Mouse (Mus musculus): ENCODE data around the gene Sun5. TPM values are rescaled to one million over a fixed set of nuclear protein-coding genes. Genes with fewer than 3 reads are reported as not detected.
"Not testable (repeated sequence)": the region's sequence is repeated elsewhere in the genome, so short reads cannot be mapped to it uniquely, and the experiment has no call there.

The Sun5 gene
- polyA plus RNA-seq, 1 experiment from 2014 or later = not detected

- H3K36me3 ChIP-seq = no peaks in the 10 kb centered on the region
- WGBS (ENCODE audit: insufficient replicate concordance) = 22% methylated on average over 5 of the region's 5 CpGs
- ATAC-seq (ENCODE audit: low read depth) = no peak
These were observed 17.3 kb downstream of the Sun5 start for GRCm38 (mm10) chr2:153853544-153853943.

GRCm38 (mm10) chr2:153851030-153851360 is 19.9 kb downstream of the Sun5 start:
- H3K27ac ChIP-seq = no peak overlapping the region
- H3K27me3 ChIP-seq = no peaks in the 10 kb centered on the region
- DNase-seq = peak; percentile 9
- WGBS (ENCODE audit: insufficient replicate concordance) = 28% methylated on average over 4 of the region's 4 CpGs
- no peak overlapping the region for H3K4me3 ChIP-seq (replicated peaks)
- no peak overlapping the region for H3K9ac ChIP-seq
- no peak overlapping the region for H3K4me2 ChIP-seq
- no peaks in the 10 kb centered on the region for H3K9me3 ChIP-seq (replicated peaks)
- no peak for ATAC-seq (ENCODE audit: low read depth)
- H3K4me1 ChIP-seq (replicated peaks) = no peaks in the 10 kb centered on the region
- H3K36me3 ChIP-seq = no peaks in the 10 kb centered on the region

More at GRCm38 (mm10) chr2:153853544-153853943, 17.3 kb downstream of the Sun5 start:
- no peak for DNase-seq
- H3K27me3 ChIP-seq = no peaks in the 10 kb centered on the region
- H3K9me3 ChIP-seq (replicated peaks) = no peaks in the 10 kb centered on the region
- H3K4me3 ChIP-seq (replicated peaks) = no peak overlapping the region
- H3K4me1 ChIP-seq (replicated peaks) = no peaks in the 10 kb centered on the region
- H3K9ac ChIP-seq = no peak overlapping the region
- H3K27ac ChIP-seq = no peak overlapping the region
- H3K4me2 ChIP-seq = no peak overlapping the region

GRCm38 (mm10) chr2:153850351-153851029 is 20.4 kb downstream of the Sun5 start:
- 68% methylated on average over 6 of the region's 6 CpGs for WGBS (ENCODE audit: insufficient replicate concordance)

GRCm38 (mm10) chr2:153848389-153848788 is 22.5 kb downstream of the Sun5 start:
- Histone ChIP-seq H3K27ac (no peak overlapping the region), H3K9ac (no peak overlapping the region), H3K4me1 (replicated peaks) (no peaks in the 10 kb centered on the region), H3K4me2 (no peak overlapping the region), H3K9me3 (replicated peaks) (no peaks in the 10 kb centered on the region), H3K36me3 (no peaks in the 10 kb centered on the region), H3K4me3 (replicated peaks) (no peak overlapping the region), H3K27me3 (no peaks in the 10 kb centered on the region)
- 70% methylated on average over 3 of the region's 3 CpGs for WGBS (ENCODE audit: insufficient replicate concordance)
- DNase-seq (no peak), ATAC-seq (ENCODE audit: low read depth) (no peak)

More at GRCm38 (mm10) chr2:153850351-153851029, 20.4 kb downstream of the Sun5 start:
- Histone ChIP-seq H3K4me2 (no peak overlapping the region), H3K9me3 (replicated peaks) (no peaks in the 10 kb centered on the region), H3K36me3 (no peaks in the 10 kb centered on the region), H3K9ac (no peak overlapping the region), H3K27ac (no peak overlapping the region), H3K27me3 (no peaks in the 10 kb centered on the region), H3K4me3 (replicated peaks) (no peak overlapping the region), H3K4me1 (replicated peaks) (no peaks in the 10 kb centered on the region)
- DNase-seq = no peak
- no peak for ATAC-seq (ENCODE audit: low read depth)

DNA sequence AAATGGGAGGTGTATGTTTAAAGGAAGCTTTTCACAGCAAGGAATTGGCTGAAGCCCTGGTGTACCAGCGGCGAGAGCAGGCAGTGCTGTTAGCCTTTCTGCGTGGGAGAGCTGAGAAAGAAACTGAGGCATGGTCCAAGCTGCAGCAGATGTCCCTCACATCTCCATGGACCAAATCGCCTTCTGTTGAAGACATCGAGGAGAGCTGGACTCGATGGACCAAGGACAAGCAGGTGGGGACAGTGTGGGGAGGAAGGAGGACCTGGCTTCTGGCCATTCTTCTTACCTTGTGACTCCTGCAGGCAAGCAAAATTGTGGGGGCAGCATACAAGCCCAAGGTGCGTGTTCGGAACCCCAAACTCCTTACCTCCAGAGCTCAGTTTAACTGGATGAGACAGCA is 28.0 kb downstream of the Sun5 start:
- no peak for DNase-seq
- Histone ChIP-seq H3K27ac (no peak overlapping the region), H3K9me3 (replicated peaks) (no peaks in the 10 kb centered on the region), H3K4me1 (replicated peaks) (no peaks in the 10 kb centered on the region), H3K4me2 (no peak overlapping the region), H3K36me3 (no peaks in the 10 kb centered on the region), H3K27me3 (no peaks in the 10 kb centered on the region), H3K4me3 (replicated peaks) (no peak overlapping the region), H3K9ac (no peak overlapping the region)
- WGBS (ENCODE audit: insufficient replicate concordance) = 70% methylated on average over 8 of the region's 8 CpGs
- ATAC-seq (ENCODE audit: low read depth) = no peak

DNA sequence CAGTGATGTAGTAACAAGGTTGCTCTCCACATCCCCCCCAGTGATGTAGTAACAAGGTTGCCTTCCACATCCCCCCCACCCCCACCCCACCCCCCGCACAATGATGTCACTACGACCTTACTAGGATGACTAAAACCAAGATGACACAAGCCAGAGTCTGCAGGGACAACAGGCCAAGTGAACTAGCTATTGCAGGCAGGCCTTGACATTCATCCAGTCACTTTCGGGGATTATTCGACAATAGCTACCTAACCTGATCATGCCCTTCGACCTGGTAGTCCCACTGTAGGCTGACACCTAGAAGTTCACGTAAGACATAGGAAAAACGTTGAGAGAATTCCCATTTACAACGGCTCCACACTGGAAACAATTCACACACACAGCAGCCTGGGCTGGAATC is 37.6 kb downstream of the Sun5 start:
- Histone ChIP-seq H3K9me3 (replicated peaks) (no peaks in the 10 kb centered on the region), H3K27ac (no peak overlapping the region), H3K4me2 (no peak overlapping the region), H3K27me3 (no peaks in the 10 kb centered on the region), H3K36me3 (no peaks in the 10 kb centered on the region), H3K9ac (no peak overlapping the region), H3K4me3 (replicated peaks) (no peak overlapping the region), H3K4me1 (replicated peaks) (no peaks in the 10 kb centered on the region)
- WGBS (ENCODE audit: insufficient replicate concordance) = 67% methylated on average over 8 of the region's 8 CpGs
- DNase-seq (no peak), ATAC-seq (ENCODE audit: low read depth) (no peak)

DNA sequence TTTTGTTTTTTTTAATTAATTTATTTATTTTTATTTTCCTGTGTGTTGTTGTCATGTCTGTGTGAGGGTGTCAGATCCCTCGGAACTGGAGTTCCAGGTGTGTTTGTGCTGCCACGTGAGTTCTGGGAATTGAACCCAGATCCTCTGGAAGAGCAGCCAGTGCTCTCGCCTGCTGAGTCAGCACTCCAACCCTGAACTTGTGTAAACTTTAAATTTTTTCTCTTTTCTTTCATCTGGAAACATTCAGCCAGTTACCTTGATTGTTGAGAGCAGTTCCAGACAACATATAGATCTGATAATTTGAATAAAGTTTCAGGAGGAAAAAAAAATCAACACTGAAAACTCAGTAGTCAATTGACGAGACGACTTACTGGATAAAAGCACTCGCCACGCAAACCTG is 42.2 kb downstream of the Sun5 start:
- no peak for ATAC-seq (ENCODE audit: low read depth)

DNA sequence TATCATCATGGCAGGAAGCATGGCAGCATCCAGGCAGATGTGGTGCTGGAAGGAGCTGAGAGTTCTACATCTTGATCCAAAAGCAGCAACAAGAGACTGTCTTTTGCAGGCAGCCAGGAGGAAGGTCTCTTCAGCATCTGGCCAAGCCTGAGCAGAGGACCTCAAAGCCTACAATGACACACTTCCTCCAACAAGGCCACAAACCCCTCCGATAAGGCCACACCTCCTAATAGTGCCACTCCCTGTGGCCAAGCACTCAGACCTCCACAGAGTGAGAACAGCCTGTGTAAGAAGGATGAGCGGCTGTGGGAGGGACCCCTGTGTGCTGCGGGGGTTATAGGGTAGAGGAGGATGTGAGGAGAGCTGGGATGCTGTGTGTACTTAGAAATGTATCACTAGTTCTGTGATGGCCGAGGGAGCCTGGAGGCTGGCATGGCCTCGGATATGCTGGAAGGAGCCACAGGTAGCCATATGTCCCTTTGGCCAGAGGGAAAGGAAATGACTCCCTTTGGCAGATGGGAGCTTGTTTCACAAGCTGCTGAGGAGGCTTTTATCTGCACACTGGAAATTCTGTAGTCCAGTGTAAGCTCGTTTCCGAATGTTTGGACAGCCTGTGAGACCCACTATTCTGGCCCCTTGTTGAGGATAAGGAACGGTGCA is 43.6 kb downstream of the Sun5 start:
- no peaks in the 10 kb centered on the region for H3K9me3 ChIP-seq (replicated peaks)
- 59% methylated on average over 8 of the region's 8 CpGs for WGBS (ENCODE audit: insufficient replicate concordance)
- DNase-seq (no peak), ATAC-seq (ENCODE audit: low read depth) (no peak)
- H3K4me1 ChIP-seq (replicated peaks) = no peaks in the 10 kb centered on the region; the same call in 1 of the 2 replicates
- H3K4me3 ChIP-seq (replicated peaks) = no peak overlapping the region
- no peak overlapping the region for H3K4me2 ChIP-seq
- H3K9ac ChIP-seq = no peak overlapping the region
- H3K27ac ChIP-seq = no peak overlapping the region
- H3K36me3 ChIP-seq = no peaks in the 10 kb centered on the region
- 0 out of 2 replicates have a peak, but pooled peaks cover 10% of the 10 kb centered on the region for H3K27me3 ChIP-seq

More for the DNA sequence above, 42.2 kb downstream of the Sun5 start:
- Histone ChIP-seq H3K27me3 (0 out of 2 replicates have a peak, but pooled peaks cover 10% of the 10 kb centered on the region), H3K36me3 (no peaks in the 10 kb centered on the region), H3K4me3 (replicated peaks) (no peak overlapping the region), H3K27ac (no peak overlapping the region), H3K9ac (no peak overlapping the region), H3K9me3 (replicated peaks) (no peaks in the 10 kb centered on the region), H3K4me2 (no peak overlapping the region), H3K4me1 (replicated peaks) (no peaks in the 10 kb centered on the region)
- no peak for DNase-seq
- 71% methylated on average over 7 of the region's 7 CpGs for WGBS (ENCODE audit: insufficient replicate concordance)

DNA sequence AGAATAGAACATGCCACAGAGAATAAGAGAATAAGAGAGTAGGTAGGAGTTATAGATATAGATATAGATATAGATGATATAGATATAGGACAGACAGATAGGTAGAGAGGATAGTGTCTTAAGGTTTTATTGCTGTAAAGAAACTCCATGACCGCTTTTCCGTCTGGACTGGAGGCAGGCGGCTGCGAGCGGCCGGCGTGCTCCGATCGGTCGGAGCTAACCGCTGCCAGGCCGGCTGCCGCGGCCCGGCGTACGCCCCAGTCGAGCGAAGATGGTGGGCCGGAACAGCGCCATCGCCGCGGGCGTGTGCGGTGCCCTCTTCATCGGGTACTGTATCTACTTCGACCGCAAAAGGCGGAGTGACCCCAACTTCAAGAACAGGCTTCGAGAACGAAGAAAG is 45.0 kb downstream of the Sun5 start:
- H3K4me3 ChIP-seq (replicated peaks); H3K4me2 ChIP-seq; DNase-seq; H3K9ac ChIP-seq; H3K27me3 ChIP-seq; H3K36me3 ChIP-seq; ATAC-seq (ENCODE audit: low read depth); H3K27ac ChIP-seq; H3K4me1 ChIP-seq (replicated peaks); H3K9me3 ChIP-seq (replicated peaks): not testable (repeated sequence)
- WGBS (ENCODE audit: insufficient replicate concordance) = 53% methylated on average over 32 of the region's 32 CpGs

DNA sequence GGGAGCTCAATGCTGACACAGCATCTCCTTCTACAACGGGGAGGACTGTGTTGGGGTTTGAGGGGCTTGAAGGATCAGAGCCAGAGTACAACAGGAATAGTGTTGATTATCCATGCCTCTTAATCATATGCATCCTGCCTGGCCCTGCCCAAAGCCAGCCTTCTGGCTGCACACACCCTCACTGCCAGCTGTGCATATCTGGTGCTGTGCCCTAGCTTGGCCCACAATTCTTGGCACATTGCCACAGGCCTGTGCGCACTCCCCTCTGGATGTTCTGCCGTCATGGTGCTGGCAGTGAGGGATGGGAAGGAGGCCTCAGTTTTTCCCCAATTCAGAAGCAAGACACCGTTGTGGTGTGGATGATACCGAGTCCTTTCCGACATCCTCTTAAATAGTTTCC is 46.3 kb downstream of the Sun5 start:
- H3K4me3 ChIP-seq (replicated peaks) = no peak overlapping the region
- H3K4me2 ChIP-seq = no peak overlapping the region
- no peaks in the 10 kb centered on the region for H3K9me3 ChIP-seq (replicated peaks)
- no peak for DNase-seq
- 75% methylated on average over 6 of the region's 6 CpGs for WGBS (ENCODE audit: insufficient replicate concordance)
- H3K27me3 ChIP-seq = peaks cover 10% of the 10 kb centered on the region; the same call in 1 of the 2 replicates
- no peak overlapping the region for H3K27ac ChIP-seq
- no peak for ATAC-seq (ENCODE audit: low read depth)
- H3K36me3 ChIP-seq = no peaks in the 10 kb centered on the region
- no peak overlapping the region for H3K9ac ChIP-seq
- no peaks in the 10 kb centered on the region; the same call in 1 of the 2 replicates for H3K4me1 ChIP-seq (replicated peaks)

DNA sequence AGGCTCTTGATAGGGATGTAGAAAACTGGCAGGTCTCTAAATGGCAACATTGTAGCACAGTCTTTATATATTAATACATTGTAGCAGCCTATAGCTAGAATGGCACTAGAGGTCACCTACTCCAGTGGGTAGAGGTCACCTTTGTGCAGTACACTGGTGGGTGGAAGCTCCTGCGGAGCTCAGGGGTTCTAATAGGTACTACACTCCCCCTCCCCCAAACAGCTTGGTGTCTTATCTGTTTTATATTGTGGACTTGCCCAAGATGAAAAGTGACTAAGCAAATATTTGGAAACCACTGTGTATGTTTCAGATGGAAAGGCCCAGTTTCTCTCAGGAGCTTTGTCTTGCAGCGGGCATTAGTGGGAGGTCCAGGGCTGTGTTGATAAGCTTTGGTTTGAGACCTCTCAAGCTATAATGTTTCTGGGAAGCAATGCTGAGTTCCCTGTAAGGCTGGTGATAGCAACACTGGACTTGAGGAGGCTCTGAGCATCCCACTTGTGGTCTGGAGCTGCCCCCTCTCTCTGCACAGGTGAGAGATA is 48.8 kb downstream of the Sun5 start:
- Histone ChIP-seq H3K4me1 (replicated peaks) (no peaks in the 10 kb centered on the region; the same call in 1 of the 2 replicates), H3K4me3 (replicated peaks) (no peak overlapping the region), H3K9ac (no peak overlapping the region), H3K9me3 (replicated peaks) (no peaks in the 10 kb centered on the region), H3K4me2 (no peak overlapping the region), H3K27ac (no peak overlapping the region), H3K36me3 (no peaks in the 10 kb centered on the region), H3K27me3 (peaks cover 6% of the 10 kb centered on the region; the same call in 1 of the 2 replicates)
- ATAC-seq (ENCODE audit: low read depth) = no peak
- no peak for DNase-seq
- WGBS (ENCODE audit: insufficient replicate concordance) = 54% methylated on average over 2 of the region's 2 CpGs
